Mouse (Mus musculus): ENCODE measurements around the gene Fn1. TPM values are rescaled to one million over a fixed set of nuclear protein-coding genes. Genes with fewer than 3 reads are reported as not detected.

Gene Fn1
- polyA plus RNA-seq, 1 experiment from 2014 or later: 84.4 TPM

Other genes with a start within 250 kb of the Fn1 start
- gene Abca12, start 238.3 kb downstream of the Fn1 start, polyA plus RNA-seq (2016; fragmentation: Nextera tagmentation; extraction: Ambion mirVana): not detected in 2 replicates
- gene Atic, start 96.0 kb downstream of the Fn1 start, polyA plus RNA-seq (2016; fragmentation: Nextera tagmentation; extraction: Ambion mirVana): 54.0 and 65.9 TPM in 2 replicates

Data from midbrain, embryonic 10.5 days (tissue).